Mouse (Mus musculus) ZHBTc4 (cell line): Measurements from ENCODE around the gene Gm20388.
A peak's percentile ranks its signal among the peaks of the same experiment; 100 is the strongest.

Experiments
- DNase-seq: peaks from one replicate; pipeline ENCODE4 v3.0.0-alpha.2; 2011; ENCODE audit warnings: low read depth, low spot score

Gene Gm20388

DNA sequence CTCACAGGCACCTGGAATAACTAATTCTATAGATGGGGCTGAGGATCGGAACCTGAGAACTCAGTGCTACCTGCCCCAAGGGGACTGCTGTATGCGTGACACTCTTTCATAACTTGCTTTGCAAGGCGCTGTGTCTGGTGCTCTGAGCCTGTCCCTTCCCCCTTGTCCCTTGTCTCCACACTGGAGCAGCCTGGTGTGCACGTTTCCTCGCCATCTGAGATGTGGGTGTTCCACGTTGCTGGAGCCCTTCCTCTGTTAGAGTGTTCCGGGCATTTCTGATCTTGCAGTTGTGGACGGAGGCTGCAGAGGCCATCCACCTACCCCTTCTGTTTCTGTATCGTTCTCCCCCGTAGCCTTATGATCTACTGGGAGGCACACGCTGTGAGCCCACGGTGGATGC is 1847.8 kb downstream of the Gm20388 start:
- DNase-seq = no peak

DNA sequence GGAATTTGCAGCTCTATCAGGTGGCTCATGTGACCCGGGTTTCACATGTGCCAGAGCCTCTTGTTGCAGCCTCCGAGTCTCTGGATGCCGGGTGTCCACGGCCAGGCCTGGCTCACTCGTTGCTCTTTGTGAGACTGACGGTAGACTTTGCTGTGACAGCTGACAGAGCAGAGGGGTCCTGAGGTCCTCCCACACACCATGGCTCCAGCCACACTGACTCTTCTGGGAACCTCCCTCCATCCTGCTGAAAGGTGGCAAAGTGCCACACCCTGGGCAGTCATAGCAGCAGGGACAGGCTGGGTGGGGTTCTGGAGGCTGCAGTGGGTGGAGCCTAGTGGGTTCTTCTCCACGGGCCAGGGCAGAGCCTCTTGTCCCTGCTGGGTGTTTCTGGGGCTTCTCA is 1849.8 kb downstream of the Gm20388 start:
- DNase-seq = peak; percentile 12

DNA sequence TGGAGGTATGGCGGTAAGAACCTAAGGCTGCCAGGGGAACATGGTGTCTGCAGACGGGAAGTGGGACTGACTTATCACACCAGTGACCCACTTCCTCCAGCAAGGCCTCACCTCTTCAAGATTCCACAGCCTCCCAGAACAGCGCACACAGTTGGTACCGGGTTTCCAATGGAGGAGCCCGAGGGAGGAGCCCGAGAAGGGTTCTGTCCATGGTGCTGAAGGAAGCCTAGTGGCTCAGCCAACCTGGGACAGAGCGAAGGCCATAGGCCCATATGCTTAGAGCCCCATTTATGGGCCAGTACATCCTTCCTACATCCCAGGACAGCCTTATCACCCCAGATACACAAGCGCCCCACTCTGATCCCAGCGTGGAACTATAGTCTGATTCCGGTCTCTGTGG is 1850.8 kb downstream of the Gm20388 start:
- DNase-seq = peak; percentile 82

DNA sequence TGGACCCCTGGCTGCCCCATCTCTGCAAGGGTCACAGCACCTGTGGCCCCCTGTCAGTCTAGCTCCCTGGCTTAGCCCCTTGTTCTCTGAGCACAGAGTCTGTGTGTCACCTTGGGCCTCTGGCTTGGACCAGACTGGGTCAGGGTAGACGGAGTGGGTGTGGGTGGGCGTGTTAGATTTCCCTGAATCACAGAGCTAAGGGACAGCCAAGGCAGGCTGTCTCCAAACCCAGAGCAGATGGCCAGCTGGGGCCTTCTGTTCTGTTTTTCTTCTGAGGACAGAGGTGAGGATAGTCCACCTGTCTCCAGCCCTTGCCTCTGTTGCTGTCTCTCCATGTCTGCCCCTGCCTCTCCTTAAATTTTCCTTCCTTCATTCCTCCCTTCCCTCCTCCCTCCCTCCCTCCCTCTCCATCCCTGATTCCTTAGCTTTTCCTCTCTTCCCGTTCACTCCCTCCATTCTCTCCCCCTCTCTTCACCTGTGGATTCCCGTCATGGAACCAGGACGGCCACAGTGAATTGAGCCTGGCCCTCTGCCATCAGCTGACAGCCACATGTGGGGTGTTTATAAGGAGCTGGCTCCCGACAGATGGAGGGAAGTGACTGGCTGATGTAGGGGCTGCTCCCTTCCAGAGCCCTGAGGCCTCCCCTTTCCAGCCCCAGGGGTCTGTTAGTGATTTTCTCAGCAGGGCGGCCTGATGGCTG is 1852.5 kb downstream of the Gm20388 start:
- no peak for DNase-seq

DNA sequence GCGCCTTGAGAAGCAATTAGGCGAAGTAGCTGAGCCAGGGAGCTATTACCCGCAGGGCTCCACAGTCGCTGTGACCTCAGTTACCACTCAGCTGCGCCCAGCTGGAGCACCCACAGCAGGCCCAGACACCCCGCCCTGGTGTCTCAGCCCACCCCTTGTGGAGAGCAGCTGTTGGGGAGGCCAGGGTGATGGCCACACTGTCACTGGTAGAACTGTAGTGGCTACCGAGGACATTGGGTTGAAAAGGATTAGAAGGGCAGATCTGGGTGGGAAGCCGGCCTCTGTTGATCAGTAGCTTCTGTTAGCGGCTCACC is 1853.0 kb downstream of the Gm20388 start:
- DNase-seq = no peak

DNA sequence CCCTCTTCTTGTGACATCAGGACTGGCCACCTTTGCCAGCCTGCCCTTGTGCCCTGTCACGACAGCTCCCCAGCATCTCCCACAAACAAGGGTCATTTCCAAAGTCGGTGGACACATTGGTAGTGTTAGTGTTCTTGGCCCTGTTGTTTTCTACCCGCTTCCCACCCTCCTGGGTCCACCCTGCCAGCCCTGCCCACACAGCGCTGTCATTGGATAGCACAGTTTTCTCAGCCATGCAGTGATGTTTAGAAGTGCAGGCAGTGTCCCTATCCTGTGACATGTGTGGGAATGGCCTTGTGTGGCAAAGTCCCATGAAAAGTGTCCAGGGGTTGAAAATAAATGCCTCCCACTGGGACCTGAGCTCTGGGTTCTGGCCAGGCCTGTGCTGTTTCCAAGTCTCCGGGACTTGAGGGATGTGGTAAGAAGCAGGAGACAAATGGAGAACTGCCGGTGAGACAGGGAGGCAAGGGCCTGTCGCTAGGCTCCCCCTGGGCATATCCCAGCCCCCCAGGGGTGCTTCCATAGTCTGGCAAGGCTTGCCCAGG is 1855.0 kb downstream of the Gm20388 start:
- no peak for DNase-seq

DNA sequence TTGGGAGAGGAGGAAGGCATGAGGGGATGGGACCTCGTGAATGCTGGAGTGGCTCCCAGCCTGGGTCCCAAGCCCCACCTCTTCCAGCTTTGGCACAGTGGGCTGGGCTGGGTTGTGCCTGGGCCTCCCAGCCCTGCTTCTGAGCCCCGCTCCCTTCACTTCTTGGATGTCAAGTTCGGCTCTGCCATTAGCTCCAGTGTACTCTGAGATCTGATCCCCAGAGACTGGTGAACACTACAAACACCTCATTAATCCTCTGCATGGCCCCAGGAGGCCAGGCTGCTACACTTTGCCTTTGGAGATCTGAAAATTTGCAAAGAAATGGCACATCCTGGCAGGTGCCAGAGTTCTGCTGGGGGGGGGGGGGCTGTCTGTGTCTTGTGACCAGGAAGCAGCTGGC is 1858.5 kb downstream of the Gm20388 start:
- DNase-seq = no peak

DNA sequence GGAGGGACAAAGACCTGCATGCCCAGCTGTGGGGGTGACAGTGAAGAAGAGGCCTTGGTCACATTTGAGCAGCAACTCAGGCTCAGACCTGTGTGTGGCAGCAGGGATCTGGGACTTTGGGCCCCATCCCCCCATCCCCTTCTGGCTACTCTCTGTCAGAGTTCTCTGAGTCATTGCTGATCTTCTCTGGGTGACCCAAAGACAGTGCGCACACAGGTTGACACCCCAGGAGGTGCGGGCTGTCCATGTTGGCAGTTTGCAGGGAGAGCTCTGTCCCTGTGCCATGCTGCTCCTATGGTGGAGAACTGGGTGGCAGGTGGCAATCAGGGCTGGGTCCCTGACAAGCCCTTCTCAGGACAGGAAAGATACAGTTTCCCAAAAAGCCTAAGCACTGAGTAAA is 1859.0 kb downstream of the Gm20388 start:
- DNase-seq = no peak

DNA sequence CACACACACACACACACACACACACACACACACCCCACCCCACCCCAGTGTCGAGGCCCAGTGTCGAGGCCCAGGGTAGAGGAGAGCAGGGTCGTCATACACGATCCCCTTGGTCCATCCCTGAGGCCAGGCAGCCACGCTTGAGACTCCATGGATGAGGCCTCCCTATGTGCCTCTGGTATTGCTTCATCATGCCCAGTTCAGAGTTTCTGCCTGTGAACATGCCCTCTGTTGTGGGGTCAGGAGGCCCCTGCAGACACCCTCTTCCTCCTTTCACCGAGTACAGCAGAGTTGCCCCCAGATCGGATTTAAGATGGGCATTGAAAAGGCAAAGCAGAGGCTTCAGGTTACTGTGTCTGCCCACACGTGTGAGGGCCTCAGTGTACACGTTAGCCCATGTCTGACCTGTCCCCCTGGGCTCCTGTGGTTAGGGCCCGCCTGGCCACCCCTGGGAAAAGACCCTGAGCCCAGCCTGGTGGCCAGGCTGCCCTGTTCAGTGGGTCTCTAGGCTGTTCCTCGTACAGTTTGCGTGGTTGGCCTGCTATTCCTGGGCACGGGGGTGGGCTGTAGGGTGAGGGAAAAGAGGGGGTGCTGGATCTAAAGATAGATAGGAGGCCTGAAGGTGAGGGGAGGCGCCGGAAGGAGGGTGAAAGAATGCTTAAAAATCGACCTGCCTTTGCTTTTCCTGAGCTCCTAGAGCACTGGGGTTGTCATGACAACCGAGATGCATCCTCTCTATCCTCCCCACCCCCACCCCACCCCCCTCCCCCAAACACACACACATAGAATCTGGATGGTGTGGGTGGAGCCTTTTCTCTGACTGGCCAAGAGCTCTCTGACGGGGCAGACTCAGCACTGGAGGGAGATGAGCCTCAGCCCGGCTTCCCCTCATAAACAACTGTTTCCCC is 1860.5 kb downstream of the Gm20388 start:
- peak; percentile 40 for DNase-seq

DNA sequence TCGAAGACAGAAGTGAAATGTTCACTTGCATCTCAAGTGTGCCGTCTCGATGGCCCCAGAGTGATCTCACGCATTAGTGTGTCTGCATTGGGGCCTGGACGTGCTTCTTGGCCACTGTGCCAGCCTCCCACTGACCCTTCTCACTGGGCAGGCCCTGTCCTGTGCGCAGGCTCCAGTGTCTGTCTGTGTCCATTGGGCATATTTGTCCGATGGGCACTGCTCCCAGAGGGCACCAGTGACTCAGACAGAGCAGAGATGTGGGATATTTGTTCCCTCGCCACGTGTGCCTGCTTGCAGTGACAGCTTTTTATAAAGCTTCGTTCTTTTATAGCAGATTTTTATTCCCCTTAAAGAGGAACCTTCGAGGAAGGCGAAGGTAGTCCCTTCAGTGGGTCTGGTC is 1863.2 kb downstream of the Gm20388 start:
- DNase-seq = no peak

DNA sequence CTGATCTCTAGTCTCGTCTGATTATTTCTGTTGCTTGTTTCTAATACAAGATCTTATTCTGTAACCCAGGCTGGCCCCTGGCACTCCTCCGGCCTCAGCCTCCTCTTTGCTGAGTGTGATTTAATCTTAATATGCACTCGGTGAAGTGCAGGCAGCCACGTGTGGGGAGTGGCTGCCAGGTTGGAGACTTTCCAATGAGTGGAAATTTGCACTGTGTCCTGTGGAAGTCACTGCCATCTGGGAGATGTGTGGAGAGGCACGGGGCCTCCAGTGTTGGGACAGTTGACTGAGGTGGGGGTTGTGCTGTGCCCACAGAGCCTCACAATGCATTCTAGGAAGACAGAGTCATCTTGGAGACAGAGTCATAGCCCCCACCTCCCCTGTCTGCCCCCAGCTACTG is 1871.9 kb downstream of the Gm20388 start:
- DNase-seq = no peak

DNA sequence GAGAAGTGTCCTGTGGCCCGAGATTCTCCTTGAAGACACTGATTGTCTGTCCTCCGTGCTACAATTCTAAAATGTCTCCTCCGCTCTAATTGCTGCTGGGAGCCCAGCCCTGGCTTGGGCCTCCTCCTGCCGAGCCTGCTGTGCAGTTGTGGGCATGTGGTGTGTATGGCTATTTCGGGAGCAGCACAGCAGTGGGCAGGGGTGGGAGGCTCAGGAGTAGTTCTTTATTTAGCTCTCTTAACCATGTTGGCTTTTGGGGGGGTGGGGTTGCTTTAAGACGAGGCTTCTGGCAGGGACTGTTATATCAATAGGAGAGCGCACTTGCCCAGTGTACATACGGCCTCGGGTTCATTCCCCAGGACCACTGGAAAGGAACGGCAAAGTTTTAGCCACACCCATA is 1875.9 kb downstream of the Gm20388 start:
- DNase-seq = no peak

DNA sequence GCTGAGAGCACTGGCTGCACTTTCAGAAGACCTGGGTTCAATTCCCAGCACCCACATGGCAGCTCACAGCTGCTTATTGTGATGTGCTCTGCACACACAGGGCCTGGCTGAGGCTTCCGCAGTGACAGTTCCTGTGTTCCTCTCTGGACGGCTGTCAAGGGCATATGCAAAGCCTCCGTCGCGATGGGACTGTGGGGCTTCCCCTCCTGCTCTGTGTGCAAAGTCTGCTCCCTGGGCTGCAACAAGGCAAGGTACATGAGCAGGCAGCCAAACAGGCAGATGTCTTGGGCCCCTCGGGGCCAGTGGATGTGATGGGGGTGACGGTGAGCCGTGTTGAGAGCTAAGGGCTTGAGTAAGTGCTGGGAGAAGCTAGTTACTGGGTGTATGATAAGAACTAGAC is 1878.1 kb downstream of the Gm20388 start:
- DNase-seq = no peak

DNA sequence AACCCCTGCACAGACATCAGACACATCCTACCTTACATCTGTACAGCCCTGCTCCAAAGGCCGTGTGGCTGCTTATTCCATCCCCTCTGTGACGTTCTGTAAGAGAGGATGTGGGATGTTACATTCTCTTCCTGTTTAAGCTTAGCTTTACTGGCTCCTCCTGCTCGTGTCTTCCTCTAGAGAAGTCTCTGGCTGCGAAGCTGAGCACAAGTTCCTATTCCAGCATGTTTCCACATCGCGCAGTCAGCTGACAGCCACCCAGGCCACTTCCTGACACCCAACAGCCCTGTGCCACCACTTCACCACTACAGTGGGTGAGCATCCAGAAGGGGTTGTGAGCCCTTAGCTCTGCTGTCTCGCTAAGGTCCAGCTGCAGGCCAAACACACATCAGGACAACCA is 1881.5 kb downstream of the Gm20388 start:
- no peak for DNase-seq

DNA sequence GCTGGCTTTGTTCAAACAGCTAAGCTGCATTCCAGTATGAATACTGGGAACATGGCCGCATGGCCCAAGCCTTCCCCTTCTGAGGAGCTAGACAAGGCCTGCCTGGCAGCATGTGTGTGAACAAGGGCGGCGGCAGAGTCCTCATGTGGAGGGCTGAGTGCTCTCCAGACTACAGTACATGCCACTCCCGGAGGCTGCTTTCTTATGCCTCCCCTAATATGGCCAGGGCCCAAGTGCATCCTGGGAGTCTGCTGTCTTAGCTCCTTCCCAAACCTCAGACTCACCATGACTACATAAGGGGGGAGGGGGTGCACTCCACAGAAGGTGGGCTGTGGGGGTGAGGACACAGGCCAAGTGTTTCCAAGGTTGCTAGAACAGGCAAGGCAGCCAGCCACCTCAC is 1882.0 kb downstream of the Gm20388 start:
- peak; percentile 35 for DNase-seq

DNA sequence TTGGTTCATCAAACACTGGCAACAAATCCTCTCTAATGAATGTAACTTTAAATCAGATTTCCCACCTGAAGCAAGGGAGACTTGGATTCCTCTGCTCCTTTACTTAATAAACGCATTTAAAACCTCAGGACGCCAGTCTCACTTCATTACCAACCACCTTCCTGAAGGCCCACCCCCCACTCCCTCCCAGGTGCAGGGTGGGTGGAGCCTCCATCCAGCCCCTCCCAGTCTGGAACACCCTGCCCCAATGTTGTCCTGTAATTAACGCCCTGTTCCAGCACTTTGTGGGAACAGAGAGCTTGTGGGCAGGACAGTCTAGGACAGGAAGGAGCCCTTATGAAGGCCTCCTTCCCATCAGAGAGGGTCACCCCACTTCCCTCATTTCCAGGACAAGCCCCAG is 1883.5 kb downstream of the Gm20388 start:
- peak; percentile 67 for DNase-seq

DNA sequence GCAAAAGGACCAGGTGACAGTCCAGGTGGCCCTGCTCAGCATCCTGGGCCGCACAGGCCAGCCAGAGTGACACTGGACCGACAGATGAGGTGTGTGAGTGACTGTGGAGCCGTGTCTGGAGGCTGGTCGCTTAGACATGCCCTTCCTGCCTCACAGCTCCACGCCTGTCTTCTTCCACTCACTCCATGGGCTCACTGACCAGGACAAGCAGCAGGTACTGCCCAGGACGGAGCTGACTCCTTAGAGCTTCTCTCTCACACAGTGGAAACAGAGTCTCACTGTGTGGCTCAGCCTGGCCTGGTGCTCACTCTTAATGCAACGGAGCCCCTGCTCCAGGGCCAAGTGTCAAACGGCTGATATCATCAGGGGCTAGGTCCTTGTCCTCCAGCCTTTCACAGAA is 1884.8 kb downstream of the Gm20388 start:
- DNase-seq = no peak

DNA sequence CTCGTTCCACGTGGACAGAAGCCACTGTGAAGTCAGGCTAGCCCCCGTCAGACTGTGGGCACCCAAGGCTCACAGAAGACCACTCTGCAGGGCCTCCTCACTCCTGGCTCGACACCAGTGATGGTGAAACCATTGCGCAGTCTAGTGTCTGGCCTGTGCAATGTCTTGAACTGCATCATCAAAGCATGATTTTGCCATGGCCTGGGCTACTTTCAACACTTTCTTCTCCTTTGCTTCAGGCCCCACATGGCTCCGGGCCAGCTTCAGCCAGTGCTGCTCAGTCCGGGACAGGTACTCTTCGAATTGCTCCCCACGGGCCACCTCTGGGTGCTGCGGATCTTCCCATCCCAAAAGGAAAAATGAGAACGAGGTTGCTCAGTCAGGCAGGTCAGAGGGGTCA is 1885.8 kb downstream of the Gm20388 start:
- no peak for DNase-seq

DNA sequence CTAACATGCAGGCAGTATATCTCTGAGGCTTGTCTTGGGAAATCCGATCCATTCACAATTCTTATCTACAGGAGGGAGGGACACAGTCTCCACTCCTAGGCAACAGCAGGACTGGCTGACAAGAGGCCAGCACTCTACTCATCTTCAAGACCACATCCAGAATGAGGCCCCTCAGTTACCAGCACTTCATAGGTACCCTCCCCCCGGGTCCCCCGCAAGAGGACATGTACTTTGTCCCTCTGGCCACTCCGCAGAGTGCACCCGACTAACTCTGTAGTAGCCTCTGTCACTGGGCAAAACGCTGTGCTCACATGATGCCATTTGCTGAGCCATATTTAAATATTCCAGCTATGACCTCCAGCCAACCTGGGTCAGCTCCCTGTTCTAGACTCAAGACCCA is 1887.8 kb downstream of the Gm20388 start:
- no peak for DNase-seq

DNA sequence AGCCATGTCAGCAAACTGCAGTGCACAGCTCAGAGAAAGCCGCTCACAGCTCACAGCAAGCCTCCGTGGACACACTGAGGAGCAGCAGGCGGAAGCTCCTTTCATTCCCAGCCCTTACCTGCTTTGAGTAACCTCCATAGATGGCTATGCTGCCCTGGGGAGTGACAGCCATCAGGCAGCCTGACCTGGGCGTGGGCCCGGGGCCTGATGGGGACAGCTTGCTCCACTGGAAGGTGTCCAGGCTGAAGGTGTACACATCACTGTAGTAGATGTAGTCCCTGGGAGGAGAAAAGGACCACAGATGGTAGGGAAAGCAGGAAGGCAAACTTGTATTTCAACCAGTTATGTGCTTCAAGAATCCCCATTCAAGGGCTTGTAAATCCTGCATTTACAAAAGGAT is 1894.2 kb downstream of the Gm20388 start:
- no peak for DNase-seq

DNA sequence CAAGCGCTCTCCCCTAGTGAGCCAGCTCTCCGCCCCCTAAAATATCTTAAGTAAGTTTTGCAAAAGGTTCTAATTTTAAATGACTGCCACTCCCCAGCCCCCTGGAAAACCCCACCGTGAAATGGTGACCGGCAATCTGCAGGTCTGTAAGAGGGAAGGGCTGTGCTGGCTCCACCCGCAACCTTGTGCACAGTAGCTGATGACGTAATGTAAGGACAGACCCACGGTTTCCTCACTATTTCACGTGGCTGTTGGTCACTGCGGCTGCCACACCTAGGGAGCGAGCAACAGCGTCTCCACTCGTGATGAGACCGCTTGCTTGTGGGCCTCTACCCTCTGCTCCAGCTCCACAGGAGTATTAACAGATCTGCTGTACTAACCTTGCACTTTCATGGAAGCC is 1895.5 kb downstream of the Gm20388 start:
- DNase-seq = no peak

DNA sequence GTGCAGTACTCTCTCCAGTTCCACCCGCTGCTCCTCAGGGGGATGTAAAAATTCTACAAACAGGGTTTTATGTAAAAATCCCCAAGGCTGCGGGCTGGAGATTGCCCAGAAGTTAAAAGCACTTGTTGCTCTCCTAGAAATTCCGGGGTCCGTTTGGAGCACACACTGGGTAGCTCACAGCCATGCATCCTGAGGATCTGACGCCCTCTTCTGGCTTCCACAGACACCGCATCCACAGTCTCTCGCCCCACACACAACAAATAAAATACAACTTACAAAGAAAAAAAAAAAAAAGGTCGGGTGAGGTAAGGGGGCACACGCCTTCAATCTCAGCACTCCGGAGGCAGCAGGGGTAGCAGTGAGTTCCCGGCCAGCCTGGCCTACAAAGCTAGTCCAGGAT is 1897.4 kb downstream of the Gm20388 start:
- peak; percentile 71 for DNase-seq

DNA sequence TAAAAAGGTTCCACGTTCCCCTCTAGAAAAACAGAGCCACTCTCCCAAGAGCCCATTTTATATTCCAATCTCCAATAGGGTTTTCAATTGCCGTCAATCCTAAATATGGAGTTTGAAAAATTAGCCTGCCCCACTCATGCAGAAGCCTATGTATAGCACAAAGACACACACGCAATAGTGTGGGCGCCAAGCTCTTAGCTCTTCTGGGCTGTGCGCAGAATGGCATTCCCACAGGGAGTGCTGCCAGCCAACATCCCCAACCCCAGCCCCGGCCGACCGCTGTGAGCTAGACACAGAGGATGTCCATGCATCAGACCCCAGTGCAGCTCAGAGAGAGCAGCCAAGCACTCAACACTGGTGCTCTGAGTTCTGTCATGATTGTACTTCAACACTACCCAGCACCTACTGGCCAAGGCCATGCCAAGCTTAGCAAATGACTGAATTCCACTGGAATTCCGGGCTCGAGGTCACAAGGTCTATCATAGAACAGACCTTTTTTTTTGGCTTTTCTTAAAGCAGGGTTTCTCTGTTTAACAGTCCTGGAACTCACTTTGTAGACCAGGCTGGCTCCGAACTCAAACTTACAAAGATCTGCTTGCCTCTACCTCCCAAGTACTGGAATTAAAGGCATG is 1899.0 kb downstream of the Gm20388 start:
- no peak for DNase-seq
